Mouse (Mus musculus) heart, postnatal 36 days (tissue): Measurements from ENCODE around the gene Prmt9. TPM values are rescaled to one million over a fixed set of nuclear protein-coding genes. Genes with fewer than 3 reads are reported as not detected.

ENCODE experiments used
- DNase-seq, 2 experiments: peaks; one replicate each; pipeline ENCODE4 v3.0.0; 2021 to 2022
- intact Hi-C: fragments of 180-260 bp; cut with DNase I; formaldehyde crosslinking; loops from one replicate; pipeline ENCODE4 v1.15.1; 2025
- total RNA-seq, 2 experiments: library from RNA; stranded (reverse); gene quantifications; 2 replicates each; pipeline ENCODE4 v1.2.3; 2021

Prmt9 gene
- total RNA-seq, 2 experiments from 2014 or later: 11.7 TPM

GRCm38 (mm10) chr8:77630691-77631090 is 81.5 kb downstream of the Prmt9 start:
- DNase-seq: no peak
- intact Hi-C loops: loop anchor here (1.0 to 5.0 kb wide), 3 partner anchors 92 to 420 kb away; partner anchors contain the start of gene Ednra

Other genes starting within 250 kb of the Prmt9 start
- gene Arhgap10, start 31.4 kb upstream of the Prmt9 start, total RNA-seq: 10 to 100 TPM; 56.4 to 61.9 TPM
- 10 to 100 TPM; 11.1 to 11.8 TPM for gene Tmem184c, start 61.3 kb downstream of the Prmt9 start, total RNA-seq
- gene Ednra, start 175.1 kb downstream of the Prmt9 start, total RNA-seq: 10 to 100 TPM; 39.2 to 43.5 TPM